Mouse (Mus musculus) ES-Bruce4 (cell line): ENCODE measurements at regions not wholly inside any gene's neighbourhood (a gene's known extent, or its start where the extent isn't known, plus 50 kb on each side); places are given as distances from the start of the nearest gene placed in this dataset.
A peak's percentile ranks its signal among the peaks of the same experiment; 100 is the strongest.

Experiments used
- H3K27ac ChIP-seq: 2 replicates; pipeline ENCODE4 v1.5.1; 2012; ENCODE audit warnings: low read length, inconsistent platforms; ENCODE audit not compliant: insufficient read depth
- H3K27me3 ChIP-seq: 2 replicates; pipeline ENCODE4 v1.6.1; 2012; ENCODE audit warnings: mild to moderate bottlenecking, low read length, inconsistent platforms; ENCODE audit not compliant: control insufficient read depth, poor library complexity, insufficient read depth, severe bottlenecking
- H3K36me3 ChIP-seq: 2 replicates; pipeline ENCODE4 v1.6.1; 2012; ENCODE audit warnings: inconsistent platforms, mild to moderate bottlenecking, low read length, moderate library complexity; ENCODE audit not compliant: control insufficient read depth, poor library complexity, insufficient read depth, severe bottlenecking
- H3K4me1 ChIP-seq: one replicate; pipeline ENCODE4 v1.8.1; 2011; ENCODE audit warnings: low read length; ENCODE audit not compliant: control insufficient read depth, insufficient read depth
- H3K4me3 ChIP-seq: 2 replicates; pipeline ENCODE4 v1.5.1; 2011; ENCODE audit warnings: low read depth, mild to moderate bottlenecking, low read length
- H3K9ac ChIP-seq: 2 replicates; pipeline ENCODE4 v1.6.1; 2012; ENCODE audit warnings: low read depth, mild to moderate bottlenecking, inconsistent platforms; ENCODE audit not compliant: poor library complexity, severe bottlenecking
- H3K9me3 ChIP-seq: replicated peaks from 2 replicates; pipeline ENCODE4 v1.6.1; 2012; ENCODE audit warnings: mild to moderate bottlenecking, low read length, inconsistent platforms; ENCODE audit not compliant: control insufficient read depth, poor library complexity, insufficient read depth, severe bottlenecking
- CTCF ChIP-seq: IDR thresholded peaks from one replicate; pipeline ENCODE4 v1.8.1; 2011; ENCODE audit warnings: low read depth, low read length
- EP300 ChIP-seq: IDR thresholded peaks from 2 replicates; pipeline ENCODE4 v1.6.1; 2011; ENCODE audit warnings: low read depth, low read length; ENCODE audit not compliant: insufficient read depth
- POLR2A ChIP-seq: IDR thresholded peaks from one replicate; pipeline ENCODE4 v1.8.1; 2011; ENCODE audit warnings: low read length; ENCODE audit not compliant: insufficient read depth

- H3K4me3 ChIP-seq: no peak overlapping the region
- TF ChIP-seq CTCF (no peak), EP300 (no peak), POLR2A (no peak)
- H3K27me3 ChIP-seq: no peaks in the 10 kb centered on the region
- H3K9me3 ChIP-seq: no peaks in the 10 kb centered on the region
- H3K36me3 ChIP-seq: no peaks in the 10 kb centered on the region
- H3K27ac ChIP-seq: no peak overlapping the region
- no peak overlapping the region for H3K9ac ChIP-seq
- no peaks in the 10 kb centered on the region for H3K4me1 ChIP-seq
These were observed 59.3 kb downstream of the Trap1a start for GRCm38 (mm10) chrX:139392777-139393176.

- no peaks in the 10 kb centered on the region for H3K4me1 ChIP-seq
- H3K27me3 ChIP-seq: no peaks in the 10 kb centered on the region
- no peaks in the 10 kb centered on the region for H3K36me3 ChIP-seq
- no peak overlapping the region for H3K4me3 ChIP-seq
- no peak for TF ChIP-seq CTCF
- no peak for TF ChIP-seq EP300
- TF ChIP-seq POLR2A: no peak
- H3K9me3 ChIP-seq: no peaks in the 10 kb centered on the region
- H3K9ac ChIP-seq: no peak overlapping the region
- H3K27ac ChIP-seq: no peak overlapping the region
These were observed 63.5 kb upstream of the D330045A20Rik start for GRCm38 (mm10) chrX:139416701-139417100.

- Histone ChIP-seq H3K4me1 (no peaks in the 10 kb centered on the region), H3K9ac (no peak overlapping the region), H3K4me3 (no peak overlapping the region), H3K27me3 (no peaks in the 10 kb centered on the region), H3K36me3 (no peaks in the 10 kb centered on the region), H3K9me3 (no peaks in the 10 kb centered on the region), H3K27ac (no peak overlapping the region)
- TF ChIP-seq EP300 (no peak), CTCF (no peak), POLR2A (no peak)
These were observed 60.3 kb upstream of the D330045A20Rik start for GRCm38 (mm10) chrX:139419867-139420266.

- Histone ChIP-seq H3K4me1 (no peaks in the 10 kb centered on the region), H3K27ac (no peak overlapping the region), H3K9me3 (no peaks in the 10 kb centered on the region), H3K9ac (no peak overlapping the region), H3K4me3 (no peak overlapping the region), H3K27me3 (no peaks in the 10 kb centered on the region), H3K36me3 (no peaks in the 10 kb centered on the region)
- no peak for TF ChIP-seq EP300
- TF ChIP-seq CTCF: peak; percentile 68
These were observed 55.9 kb upstream of the D330045A20Rik start for GRCm38 (mm10) chrX:139424307-139424706.
